Mouse (Mus musculus) stomach, embryonic 15.5 days (tissue): Measurements from ENCODE around the gene Kcnk18. TPM values are rescaled to one million over a fixed set of nuclear protein-coding genes. Genes with fewer than 3 reads are reported as not detected.

ENCODE experiments used
- ATAC-seq: fragments of 200-750 bp; cut with Nextera tagmentation; 2 replicates; pipeline ENCODE4 v1.8.0; 2017; ENCODE audit warnings: low read depth, moderate number of reproducible peaks, moderate TSS enrichment; ENCODE audit not compliant: insufficient read depth, low FRiP score
- H3K27ac ChIP-seq: fragments of 300-500 bp; sonication (generic); 2 replicates; pipeline ENCODE4 v1.5.1; 2015; ENCODE audit warnings: mild to moderate bottlenecking, inconsistent platforms
- H3K27me3 ChIP-seq: fragments of 300-500 bp; sonication (generic); replicated peaks from 2 replicates; pipeline ENCODE4 v1.6.1; 2015; ENCODE audit warnings: inconsistent platforms
- H3K36me3 ChIP-seq: fragments of 300-500 bp; sonication (generic); 2 replicates; pipeline ENCODE4 v1.6.1; 2015; ENCODE audit warnings: inconsistent platforms
- H3K4me1 ChIP-seq: fragments of 300-500 bp; sonication (generic); 2 replicates; pipeline ENCODE4 v1.6.1; 2015; ENCODE audit warnings: inconsistent platforms
- H3K4me2 ChIP-seq: fragments of 300-500 bp; sonication (generic); 2 replicates; pipeline ENCODE4 v1.6.1; 2015; ENCODE audit warnings: mild to moderate bottlenecking, inconsistent platforms
- H3K4me3 ChIP-seq: fragments of 300-500 bp; sonication (generic); replicated peaks from 2 replicates; pipeline ENCODE4 v1.5.1; 2015; ENCODE audit warnings: inconsistent platforms
- H3K9ac ChIP-seq: fragments of 300-500 bp; sonication (generic); 2 replicates; pipeline ENCODE4 v1.6.1; 2015; ENCODE audit warnings: inconsistent platforms
- H3K9me3 ChIP-seq: fragments of 300-500 bp; sonication (generic); 2 replicates; pipeline ENCODE4 v1.6.1; 2016; ENCODE audit warnings: inconsistent platforms
- WGBS: fragments of 180-500 bp; shearing (Covaris S2); methylation state at CpG from one replicate; pipeline ENCODE4 v1.1.7; 2015; 5-methylcytosine and 5-hydroxymethylcytosine counted together
- polyA plus RNA-seq: library from polyadenylated mRNA; unstranded; fragments of >200 nt; fragmentation: Nextera tagmentation; extraction: Ambion mirVana; gene quantifications from 2 replicates; pipeline ENCODE4 v1.2.1, GENCODE M21; 2015

The Kcnk18 gene
- 0.06 TPM in 1 of 2 replicates, not detected in the other for polyA plus RNA-seq

DNA sequence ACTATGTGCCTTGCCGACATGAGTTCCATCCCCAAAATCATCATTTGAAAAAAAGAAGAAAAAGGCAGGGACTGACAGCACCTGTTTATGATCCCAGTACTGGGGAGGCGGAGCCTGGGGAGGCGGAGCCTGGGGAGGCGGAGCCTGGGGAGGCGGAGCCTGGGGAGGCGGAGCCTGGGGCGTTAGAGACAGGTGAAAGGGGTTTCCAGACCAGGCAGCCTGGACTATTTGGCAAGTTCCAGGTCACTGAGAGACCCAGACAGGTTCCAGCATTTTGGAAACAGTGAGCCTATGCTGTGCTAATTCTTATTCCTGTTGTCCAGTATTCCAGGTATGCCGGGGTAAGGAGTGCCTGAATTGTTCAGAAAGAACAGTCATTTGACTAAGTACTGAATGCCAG lies at the start of gene Kcnk18:
Gene Kcnk18 (plus strand): TSS at position 224 of the 400 bp plus-strand sequence.
- no peaks in the 10 kb centered on the region for H3K27me3 ChIP-seq
- no peak within 1 kb of the TSS for H3K9ac ChIP-seq
- no peaks in the 10 kb centered on the region for H3K4me1 ChIP-seq
- no peaks in the 10 kb centered on the region for H3K9me3 ChIP-seq
- no peak within 1 kb of the TSS for H3K4me3 ChIP-seq
- H3K36me3 ChIP-seq, result no peaks in the 10 kb centered on the region
- no peak within 1 kb of the TSS for H3K27ac ChIP-seq
- 86% methylated on average over 8 of the region's 8 CpGs for WGBS
- no peak for ATAC-seq
- no peak within 1 kb of the TSS for H3K4me2 ChIP-seq

DNA sequence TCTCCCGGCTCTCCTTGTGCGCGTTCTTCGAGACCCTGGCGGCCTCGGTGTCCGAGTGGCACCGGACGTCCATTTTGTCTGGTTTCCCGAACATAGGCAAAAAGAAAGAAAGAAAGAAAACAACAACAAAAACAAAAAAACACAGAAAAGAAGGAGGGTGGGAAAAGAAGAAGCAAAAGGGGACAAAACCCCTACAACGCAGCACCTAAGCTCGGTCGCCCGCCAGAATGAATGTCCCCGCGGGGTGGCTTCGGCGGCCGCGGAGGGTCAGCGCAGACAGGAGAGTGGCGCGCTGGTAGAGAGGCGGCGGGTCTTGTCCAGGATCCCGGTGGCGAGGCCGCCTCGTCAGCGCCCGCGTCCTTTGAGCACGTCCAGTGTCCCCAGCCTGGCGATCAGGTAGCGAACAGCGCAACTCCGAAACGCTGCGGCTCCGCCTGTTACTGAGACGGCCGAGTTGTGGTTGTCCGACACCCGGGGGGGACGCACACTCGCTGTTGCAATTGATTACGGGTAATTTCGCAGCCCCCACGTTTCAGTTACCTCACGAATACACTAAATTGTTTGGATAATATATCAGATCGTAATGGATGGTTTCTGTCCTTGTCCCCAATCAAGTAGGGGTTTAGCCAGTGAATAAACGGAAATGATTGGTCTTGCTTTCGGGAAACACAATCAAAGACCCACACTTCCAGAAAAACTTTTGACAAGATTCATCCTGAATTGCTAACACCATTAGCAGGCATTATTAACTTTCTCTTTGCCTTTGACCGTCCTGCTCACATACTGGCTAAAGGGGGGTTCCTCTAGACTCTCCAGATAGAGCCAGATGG lies 48.9 kb upstream of the Kcnk18 start, which contains the start of gene Vax1:
Gene Vax1 (minus strand): TSS at position 121 of the 830 bp plus-strand sequence.
- no peak within 1 kb of the TSS for H3K9ac ChIP-seq
- peak within 1 kb of the TSS; percentile 44 for H3K4me2 ChIP-seq
- WGBS, result under 1% methylated on average over 54 of the region's 54 CpGs
- no peak for ATAC-seq
- H3K36me3 ChIP-seq, result no peaks in the 10 kb centered on the region
- H3K4me1 ChIP-seq, result peaks cover 27% of the 10 kb centered on the region
- H3K9me3 ChIP-seq, result no peaks in the 10 kb centered on the region
- H3K27me3 ChIP-seq, result peaks cover 94% of the 10 kb centered on the region
- peak within 1 kb of the TSS; percentile 25 for H3K4me3 ChIP-seq
- no peak within 1 kb of the TSS for H3K27ac ChIP-seq

GRCm38 (mm10) chr19:59170766-59171095 lies 48.3 kb upstream of the Kcnk18 start:
- Histone ChIP-seq H3K27me3 (peaks cover 97% of the 10 kb centered on the region), H3K9ac (no peak overlapping the region), H3K4me2 (no peak overlapping the region), H3K4me1 (peaks cover 27% of the 10 kb centered on the region), H3K27ac (no peak overlapping the region), H3K4me3 (no peak overlapping the region), H3K36me3 (no peaks in the 10 kb centered on the region), H3K9me3 (no peaks in the 10 kb centered on the region)
- WGBS, result 2% methylated on average over 6 of the region's 6 CpGs
- ATAC-seq, result no peak

DNA sequence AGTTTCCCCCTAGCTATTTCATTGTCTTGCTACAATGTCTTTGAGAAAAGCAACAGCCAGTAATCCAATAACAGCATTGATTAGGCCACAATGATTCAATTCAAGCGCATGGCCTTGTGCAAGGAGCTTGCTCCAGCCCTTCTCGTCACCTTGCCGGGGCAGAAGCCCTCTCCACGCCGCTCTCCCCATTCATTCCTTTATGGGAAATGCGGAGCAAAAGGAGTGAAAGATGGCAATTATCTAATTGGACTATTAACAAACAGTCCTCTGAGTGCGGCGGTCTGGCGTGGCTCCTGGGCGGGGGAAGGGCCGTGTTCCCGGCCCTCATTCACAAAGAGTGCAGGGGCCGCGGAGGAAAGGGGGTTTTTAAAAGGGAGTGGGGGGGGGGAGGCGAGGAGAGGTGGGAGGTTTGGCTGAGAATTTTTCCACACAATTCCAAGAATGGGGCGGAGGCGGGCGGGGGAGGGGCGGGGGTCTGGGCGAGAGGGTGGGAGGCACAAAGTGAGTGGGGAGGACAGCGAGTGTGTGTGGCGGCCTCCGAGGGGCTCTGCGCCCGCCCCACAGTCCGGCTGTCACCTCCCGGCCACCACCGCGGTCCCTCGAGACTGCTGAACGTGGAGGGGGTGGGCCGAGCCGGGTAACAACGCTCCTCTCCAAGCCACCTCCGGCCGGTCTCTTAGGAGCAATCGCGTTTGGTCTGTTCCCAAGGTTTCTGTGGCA lies 47.7 kb upstream of the Kcnk18 start:
- H3K27me3 ChIP-seq, result peaks cover 97% of the 10 kb centered on the region
- 2% methylated on average over 38 of the region's 38 CpGs for WGBS
- peaks cover 24% of the 10 kb centered on the region for H3K4me1 ChIP-seq
- no peak overlapping the region for H3K4me3 ChIP-seq
- no peaks in the 10 kb centered on the region for H3K9me3 ChIP-seq
- H3K9ac ChIP-seq, result no peak overlapping the region
- H3K36me3 ChIP-seq, result no peaks in the 10 kb centered on the region
- no peak overlapping the region for H3K4me2 ChIP-seq
- H3K27ac ChIP-seq, result no peak overlapping the region
- ATAC-seq, result no peak

- H3K27ac ChIP-seq, result no peak overlapping the region
- H3K4me3 ChIP-seq, result no peak overlapping the region
- no peak overlapping the region for H3K4me2 ChIP-seq
- peaks cover 19% of the 10 kb centered on the region for H3K4me1 ChIP-seq
- no peak for ATAC-seq
- H3K9ac ChIP-seq, result no peak overlapping the region
- 1% methylated on average over 19 of the region's 19 CpGs for WGBS
- no peaks in the 10 kb centered on the region for H3K9me3 ChIP-seq
- H3K27me3 ChIP-seq, result peaks cover 92% of the 10 kb centered on the region
- H3K36me3 ChIP-seq, result no peaks in the 10 kb centered on the region
Measured at GRCm38 (mm10) chr19:59171871-59172245, 47.2 kb upstream of the Kcnk18 start.

DNA sequence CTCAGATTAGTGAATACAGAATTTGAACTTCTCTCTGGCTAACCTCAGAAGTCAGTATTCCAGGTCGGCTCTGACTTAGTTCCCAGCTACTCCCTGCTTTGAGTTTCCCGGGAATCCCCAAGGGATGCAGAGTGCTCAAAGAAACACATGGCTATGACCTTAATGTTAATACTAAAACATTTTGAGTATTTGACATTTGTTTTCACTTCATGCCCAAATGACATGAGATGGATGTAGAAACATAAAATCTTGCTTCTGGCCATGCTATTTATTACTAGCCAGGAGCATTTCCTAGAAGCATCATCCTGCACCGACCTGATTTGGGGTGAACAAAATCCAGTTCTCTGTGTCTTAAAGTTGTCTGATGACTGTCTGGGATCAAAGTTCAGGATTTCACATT lies 46.2 kb upstream of the Kcnk18 start:
- peaks cover 18% of the 10 kb centered on the region for H3K4me1 ChIP-seq
- no peak overlapping the region for H3K4me3 ChIP-seq
- 4% methylated on average over 3 of the region's 3 CpGs for WGBS
- H3K9ac ChIP-seq, result no peak overlapping the region
- H3K4me2 ChIP-seq, result no peak overlapping the region
- no peaks in the 10 kb centered on the region for H3K36me3 ChIP-seq
- peaks cover 91% of the 10 kb centered on the region for H3K27me3 ChIP-seq
- no peak overlapping the region for H3K27ac ChIP-seq
- no peak for ATAC-seq
- H3K9me3 ChIP-seq, result no peaks in the 10 kb centered on the region

- peaks cover 84% of the 10 kb centered on the region for H3K27me3 ChIP-seq
Measured at GRCm38 (mm10) chr19:59173341-59174015, 45.5 kb upstream of the Kcnk18 start.

GRCm38 (mm10) chr19:59184000-59184399 lies 35.0 kb upstream of the Kcnk18 start:
- H3K9ac ChIP-seq, result no peak overlapping the region
- WGBS, result 44% methylated on average over 3 of the region's 3 CpGs
- no peaks in the 10 kb centered on the region for H3K36me3 ChIP-seq
- H3K27me3 ChIP-seq, result peaks cover 38% of the 10 kb centered on the region
- H3K4me2 ChIP-seq, result no peak overlapping the region
- H3K4me3 ChIP-seq, result no peak overlapping the region
- H3K9me3 ChIP-seq, result no peaks in the 10 kb centered on the region
- ATAC-seq, result no peak
- no peak overlapping the region for H3K27ac ChIP-seq
- no peaks in the 10 kb centered on the region for H3K4me1 ChIP-seq

More at GRCm38 (mm10) chr19:59173341-59174015, 45.5 kb upstream of the Kcnk18 start:
- no peak for ATAC-seq
- no peak overlapping the region for H3K9ac ChIP-seq
- no peak overlapping the region for H3K27ac ChIP-seq
- peaks cover 18% of the 10 kb centered on the region for H3K4me1 ChIP-seq
- no peaks in the 10 kb centered on the region for H3K36me3 ChIP-seq
- WGBS, result 17% methylated on average over 6 of the region's 6 CpGs
- no peaks in the 10 kb centered on the region for H3K9me3 ChIP-seq
- H3K4me3 ChIP-seq, result no peak overlapping the region
- no peak overlapping the region for H3K4me2 ChIP-seq

DNA sequence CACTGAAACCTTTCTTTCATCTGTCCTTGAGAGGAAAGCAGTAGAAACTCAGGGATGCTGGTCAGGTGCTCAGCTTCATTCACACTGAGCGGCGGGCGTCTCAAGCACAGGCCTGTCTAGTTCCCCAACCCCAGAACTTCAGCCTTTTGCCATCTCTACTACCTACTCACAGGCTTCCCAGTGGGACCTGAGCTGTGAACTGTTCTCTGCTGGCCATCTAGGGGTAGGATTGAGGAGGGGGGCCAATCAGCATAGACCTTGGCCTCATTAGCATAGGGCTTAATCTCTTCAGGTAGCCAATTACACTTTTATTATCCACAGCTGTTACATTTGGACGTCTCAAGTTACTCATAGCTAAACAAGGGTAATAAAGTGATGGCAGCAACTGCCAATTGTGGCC lies 30.0 kb upstream of the Kcnk18 start:
- Histone ChIP-seq H3K9ac (no peak overlapping the region), H3K4me3 (no peak overlapping the region), H3K27ac (no peak overlapping the region), H3K4me1 (peaks cover 3% of the 10 kb centered on the region), H3K27me3 (peaks cover 58% of the 10 kb centered on the region), H3K36me3 (no peaks in the 10 kb centered on the region), H3K4me2 (no peak overlapping the region), H3K9me3 (no peaks in the 10 kb centered on the region)
- no peak for ATAC-seq
- WGBS, result 22% methylated on average over 4 of the region's 4 CpGs

DNA sequence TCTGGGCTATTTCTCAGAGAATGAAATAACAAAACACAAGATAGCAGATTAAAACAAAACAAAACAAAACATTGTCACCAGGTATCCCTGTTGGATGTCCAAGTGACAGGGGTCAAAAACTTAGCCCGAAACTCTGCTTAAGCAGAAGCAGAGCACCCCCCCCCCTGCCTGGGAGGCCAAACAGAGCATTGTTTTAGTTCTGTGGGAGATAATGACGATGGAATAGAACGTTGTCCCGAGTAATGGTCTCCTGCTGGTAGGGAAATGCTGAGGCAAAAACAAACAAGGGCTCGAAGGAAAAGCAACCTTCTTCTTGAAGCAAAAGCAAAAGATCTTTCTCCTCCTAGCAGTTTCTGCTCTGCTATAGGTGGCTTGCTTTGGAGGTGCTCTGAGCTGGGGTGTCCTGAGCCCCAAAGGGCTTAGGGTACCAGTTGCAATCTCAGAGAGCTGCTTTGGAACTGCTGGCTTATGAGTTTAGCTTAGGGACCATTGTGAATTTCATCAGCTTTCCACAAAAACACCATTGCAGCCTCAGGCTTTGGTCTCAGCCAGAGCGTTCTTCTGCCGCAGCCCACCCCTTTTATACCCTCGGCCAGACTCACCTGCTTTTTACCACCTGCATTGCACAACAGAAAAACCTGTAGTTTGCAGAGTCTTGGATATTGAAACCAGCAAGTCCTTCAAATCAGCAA lies 28.4 kb upstream of the Kcnk18 start:
- H3K27ac ChIP-seq, result no peak overlapping the region
- no peak overlapping the region for H3K4me2 ChIP-seq
- no peak for ATAC-seq
- peaks cover 68% of the 10 kb centered on the region for H3K27me3 ChIP-seq
- H3K36me3 ChIP-seq, result no peaks in the 10 kb centered on the region
- H3K4me1 ChIP-seq, result peaks cover 5% of the 10 kb centered on the region
- H3K9me3 ChIP-seq, result no peaks in the 10 kb centered on the region
- WGBS, result 2% methylated on average over 8 of the region's 8 CpGs
- H3K4me3 ChIP-seq, result no peak overlapping the region
- H3K9ac ChIP-seq, result no peak overlapping the region

- peaks cover 5% of the 10 kb centered on the region for H3K4me1 ChIP-seq
- no peak overlapping the region for H3K4me2 ChIP-seq
- ATAC-seq, result no peak
- no peaks in the 10 kb centered on the region for H3K36me3 ChIP-seq
- peaks cover 71% of the 10 kb centered on the region for H3K27me3 ChIP-seq
- H3K4me3 ChIP-seq, result no peak overlapping the region
- no peak overlapping the region for H3K27ac ChIP-seq
- H3K9me3 ChIP-seq, result no peaks in the 10 kb centered on the region
- 10% methylated on average over 4 of the region's 4 CpGs for WGBS
- H3K9ac ChIP-seq, result no peak overlapping the region
Measured at GRCm38 (mm10) chr19:59191123-59191505, 27.9 kb upstream of the Kcnk18 start.
